Mouse (Mus musculus) cerebellum, adult 2 months (tissue): Measurements from ENCODE around the gene Clec12b. TPM values are rescaled to one million over a fixed set of nuclear protein-coding genes. Genes with fewer than 3 reads are reported as not detected.
A peak's percentile ranks its signal among the peaks of the same experiment; 100 is the strongest.

ENCODE experiments used
- DNase-seq, 2 experiments: peaks; one replicate each; pipeline ENCODE4 v3.0.0; 2021
- H3K27ac ChIP-seq: fragments of 200-500 bp; 2 replicates; pipeline ENCODE4 v1.5.1; 2012; ENCODE audit warnings: low read length, control low read depth, inconsistent platforms; ENCODE audit not compliant: insufficient read depth
- H3K27me3 ChIP-seq: fragments of 200-500 bp; 2 replicates; pipeline ENCODE4 v1.6.1; 2012; ENCODE audit warnings: inconsistent platforms, mild to moderate bottlenecking, low read length, moderate library complexity; ENCODE audit not compliant: control insufficient read depth, insufficient read depth
- H3K4me1 ChIP-seq: fragments of 200-500 bp; 2 replicates; pipeline ENCODE4 v1.6.1; 2011; ENCODE audit warnings: low read length; ENCODE audit not compliant: control insufficient read depth, insufficient read depth
- H3K4me3 ChIP-seq: fragments of 200-500 bp; replicated peaks from 2 replicates; pipeline ENCODE3; 2011; ENCODE audit warnings: mild to moderate bottlenecking, low read depth, low read length, control low read depth; ENCODE audit not compliant: insufficient read depth
- CTCF ChIP-seq: fragments of 200-500 bp; IDR thresholded peaks from 2 replicates; pipeline ENCODE4 v1.5.1; 2011; ENCODE audit warnings: low read depth, mild to moderate bottlenecking, control low read depth, low read length, moderate library complexity, borderline replicate concordance; ENCODE audit not compliant: insufficient read depth
- POLR2A ChIP-seq: fragments of 200-500 bp; IDR thresholded peaks from 2 replicates; pipeline ENCODE4 v1.6.1; 2011; ENCODE audit warnings: low read length, control low read depth, borderline replicate concordance; ENCODE audit not compliant: insufficient read depth
- WGBS: fragments of 180-500 bp; shearing (Covaris S2); methylation state at CpG from one replicate; pipeline ENCODE4 v1.1.7; 2018; 5-methylcytosine and 5-hydroxymethylcytosine counted together
- polyA plus RNA-seq: library from polyadenylated mRNA; depleted of rRNA; stranded (reverse); fragments of >200 nt; gene quantifications from 2 replicates; pipeline ENCODE4 v1.2.3, GENCODE M21; 2012; rRNA removed

The Clec12b gene
- polyA plus RNA-seq: 0.17 and 0.33 TPM in 2 replicates

GRCm38 (mm10) chr6:129385774-129386173, at the start of gene Clec12b:
TSS of gene Clec12b (minus strand) at chr6:129385874.
- DNase-seq: no peak
- WGBS: 67% methylated on average over 2 of the region's 2 CpGs
- Histone ChIP-seq H3K4me1 (no peaks in the 10 kb centered on the region), H3K4me3 (no peak within 1 kb of the TSS), H3K27me3 (no peaks in the 10 kb centered on the region), H3K27ac (no peak within 1 kb of the TSS)
- TF ChIP-seq CTCF (no peak), POLR2A (no peak)

- H3K4me1 ChIP-seq: no peaks in the 10 kb centered on the region
- WGBS: 72% methylated on average over 5 of the region's 5 CpGs
- no peaks in the 10 kb centered on the region for H3K27me3 ChIP-seq
- no peak overlapping the region for H3K4me3 ChIP-seq
- no peak for DNase-seq
- TF ChIP-seq CTCF (no peak), POLR2A (no peak)
- H3K27ac ChIP-seq: no peak overlapping the region
Measured at GRCm38 (mm10) chr6:129434239-129434638, 48.6 kb upstream of the Clec12b start.

GRCm38 (mm10) chr6:129427281-129427680, 41.6 kb upstream of the Clec12b start:
- Histone ChIP-seq H3K4me3 (no peak overlapping the region), H3K27ac (no peak overlapping the region), H3K27me3 (no peaks in the 10 kb centered on the region), H3K4me1 (no peaks in the 10 kb centered on the region)
- WGBS: 79% methylated on average over 4 of the region's 4 CpGs
- TF ChIP-seq POLR2A: no peak
- TF ChIP-seq CTCF: no peak
- no peak for DNase-seq

GRCm38 (mm10) chr6:129425812-129426211, 40.1 kb upstream of the Clec12b start:
- no peak overlapping the region for H3K4me3 ChIP-seq
- TF ChIP-seq CTCF (no peak), POLR2A (no peak)
- WGBS: 47% methylated on average over 5 of the region's 5 CpGs
- DNase-seq: no peak
- no peaks in the 10 kb centered on the region for H3K27me3 ChIP-seq
- no peaks in the 10 kb centered on the region for H3K4me1 ChIP-seq
- no peak overlapping the region for H3K27ac ChIP-seq

GRCm38 (mm10) chr6:129425217-129425616, 39.5 kb upstream of the Clec12b start:
- Histone ChIP-seq H3K4me3 (no peak overlapping the region), H3K27me3 (no peaks in the 10 kb centered on the region), H3K27ac (no peak overlapping the region), H3K4me1 (no peaks in the 10 kb centered on the region)
- no peak for TF ChIP-seq POLR2A
- no peak for TF ChIP-seq CTCF
- WGBS: 87% methylated on average over 5 of the region's 5 CpGs
- DNase-seq: no peak

- TF ChIP-seq CTCF (peak; percentile 72), POLR2A (no peak)
- peak; percentile 45 to 61 for DNase-seq
- no peak overlapping the region for H3K4me3 ChIP-seq
- H3K27ac ChIP-seq: no peak overlapping the region
- no peaks in the 10 kb centered on the region for H3K27me3 ChIP-seq
- no peaks in the 10 kb centered on the region for H3K4me1 ChIP-seq
- WGBS: 26% methylated on average over 1 of the region's 1 CpGs
Measured at GRCm38 (mm10) chr6:129423734-129424072, 38.0 kb upstream of the Clec12b start.

GRCm38 (mm10) chr6:129423040-129423733, 37.5 kb upstream of the Clec12b start:
- Histone ChIP-seq H3K4me1 (no peaks in the 10 kb centered on the region), H3K27me3 (no peaks in the 10 kb centered on the region), H3K4me3 (no peak overlapping the region), H3K27ac (no peak overlapping the region)
- TF ChIP-seq POLR2A (no peak), CTCF (no peak)
- 62% methylated on average over 4 of the region's 4 CpGs for WGBS
- no peak for DNase-seq

GRCm38 (mm10) chr6:129422311-129422710, 36.6 kb upstream of the Clec12b start:
- H3K27ac ChIP-seq: no peak overlapping the region
- no peak overlapping the region for H3K4me3 ChIP-seq
- TF ChIP-seq CTCF (no peak), POLR2A (no peak)
- no peaks in the 10 kb centered on the region for H3K27me3 ChIP-seq
- DNase-seq: no peak
- WGBS: 93% methylated on average over 3 of the region's 3 CpGs
- no peaks in the 10 kb centered on the region for H3K4me1 ChIP-seq
